Mouse (Mus musculus) liver, embryonic 16.5 days (tissue): ENCODE measurements at regions not wholly inside any gene's neighbourhood (a gene's known extent, or its start where the extent isn't known, plus 50 kb on each side); places are given as distances from the start of the nearest gene placed in this dataset.
"Not testable (repeated sequence)": the region's sequence is repeated elsewhere in the genome, so short reads cannot be mapped to it uniquely, and the experiment has no call there.

Source experiments
- ATAC-seq: fragments of 200-750 bp; cut with Nextera tagmentation; 2 replicates; pipeline ENCODE4 v1.8.0; 2017; ENCODE audit warnings: low read depth, mild to moderate bottlenecking, moderate number of reproducible peaks, moderate library complexity
- H3K27ac ChIP-seq: fragments of 300-500 bp; sonication (generic); 2 replicates; pipeline ENCODE4 v1.5.1; 2014; ENCODE audit warnings: mild to moderate bottlenecking, low read length
- H3K27me3 ChIP-seq: fragments of 300-500 bp; sonication (generic); 2 replicates; pipeline ENCODE4 v1.6.1; 2014; ENCODE audit warnings: low read depth, low read length, mixed read lengths; ENCODE audit not compliant: control insufficient read depth, insufficient read depth
- H3K36me3 ChIP-seq: fragments of 300-500 bp; sonication (generic); 2 replicates; pipeline ENCODE4 v1.6.1; 2014; ENCODE audit warnings: mild to moderate bottlenecking; ENCODE audit not compliant: control insufficient read depth, insufficient read depth
- H3K4me1 ChIP-seq: fragments of 300-500 bp; sonication (generic); 2 replicates; pipeline ENCODE4 v1.6.1; 2014; ENCODE audit warnings: low read depth, low read length, mixed read lengths; ENCODE audit not compliant: control insufficient read depth
- H3K4me2 ChIP-seq: fragments of 300-500 bp; sonication (generic); 2 replicates; pipeline ENCODE4 v1.6.1; 2014; ENCODE audit warnings: low read depth, low read length, mixed read lengths
- H3K4me3 ChIP-seq: fragments of 300-500 bp; sonication (generic); 2 replicates; pipeline ENCODE4 v1.5.1; 2014; ENCODE audit warnings: low read depth, mild to moderate bottlenecking, low read length
- H3K9ac ChIP-seq: fragments of 300-500 bp; sonication (generic); 2 replicates; pipeline ENCODE4 v1.6.1; 2014; ENCODE audit warnings: low read depth, low read length
- H3K9me3 ChIP-seq: fragments of 300-500 bp; sonication (generic); replicated peaks from 2 replicates; pipeline ENCODE4 v1.6.1; 2016; ENCODE audit warnings: low read length; ENCODE audit not compliant: control insufficient read depth
- WGBS: fragments of 180-500 bp; shearing (Covaris S2); extraction: QIAGEN DNeasy Blood & Tissue Kit; methylation state at CpG from one replicate; pipeline ENCODE4 v1.1.7; 2014; ENCODE audit not compliant: insufficient replicate concordance; 5-methylcytosine and 5-hydroxymethylcytosine counted together

DNA sequence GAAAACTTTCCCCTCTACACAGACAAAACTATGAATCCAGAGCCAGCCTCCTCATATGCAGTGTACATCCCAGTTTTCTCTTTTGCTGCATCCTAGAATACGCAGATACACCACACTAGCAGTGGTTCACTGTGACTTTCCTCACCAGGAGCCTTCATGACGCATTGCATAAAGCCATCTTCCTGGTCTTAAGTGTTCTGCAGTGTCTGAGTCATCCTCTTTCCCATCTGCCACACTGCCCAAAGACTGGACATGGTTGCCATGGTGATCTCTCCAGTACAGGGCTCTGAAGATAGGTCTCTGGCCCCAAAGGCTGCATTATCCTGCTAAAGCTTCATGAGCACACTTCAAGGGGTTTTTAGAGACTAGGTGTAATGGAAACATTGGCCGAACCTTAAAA is 65.8 kb downstream of the 1700018G05Rik start:
- not testable (repeated sequence) for H3K27ac ChIP-seq, H3K4me2 ChIP-seq, H3K36me3 ChIP-seq, H3K9me3 ChIP-seq, ATAC-seq, H3K4me3 ChIP-seq, H3K9ac ChIP-seq, H3K27me3 ChIP-seq, H3K4me1 ChIP-seq
- WGBS = 75% methylated on average over 1 of the region's 3 CpGs
